Mouse (Mus musculus): ENCODE results near the gene Tpo.

Gene Tpo

DNA sequence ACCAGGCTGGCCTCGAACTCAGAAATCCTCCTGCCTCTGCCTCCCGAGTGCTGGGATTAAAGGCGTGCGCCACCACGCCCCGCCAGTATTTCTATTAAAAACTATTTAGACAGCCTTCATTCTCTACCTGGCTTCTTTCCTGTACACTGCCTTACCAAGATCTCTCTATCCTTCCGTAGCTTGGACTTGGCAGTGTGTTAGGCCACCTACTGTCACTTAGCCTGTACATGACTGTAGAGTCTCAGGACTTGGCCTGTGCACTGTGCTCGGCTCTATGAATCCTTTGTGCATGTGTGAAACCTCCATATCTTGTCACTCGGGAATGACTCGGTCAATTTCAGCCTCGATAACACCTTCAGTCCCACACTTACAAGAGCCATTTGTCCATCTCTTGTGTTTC, 55.4 kb downstream of the Tpo start:
- no peak for DNase-seq (ENCODE audit: low spot score)

- DNase-seq (ENCODE audit: low spot score) = no peak
These were observed 56.1 kb downstream of the Tpo start for GRCm38 (mm10) chr12:30076316-30076715.

- no peak for DNase-seq (ENCODE audit: low spot score)
These were observed 63.1 kb downstream of the Tpo start for GRCm38 (mm10) chr12:30069321-30069720.

- DNase-seq (ENCODE audit: low spot score) = no peak
These were observed 64.6 kb downstream of the Tpo start for GRCm38 (mm10) chr12:30067806-30068205.

DNA sequence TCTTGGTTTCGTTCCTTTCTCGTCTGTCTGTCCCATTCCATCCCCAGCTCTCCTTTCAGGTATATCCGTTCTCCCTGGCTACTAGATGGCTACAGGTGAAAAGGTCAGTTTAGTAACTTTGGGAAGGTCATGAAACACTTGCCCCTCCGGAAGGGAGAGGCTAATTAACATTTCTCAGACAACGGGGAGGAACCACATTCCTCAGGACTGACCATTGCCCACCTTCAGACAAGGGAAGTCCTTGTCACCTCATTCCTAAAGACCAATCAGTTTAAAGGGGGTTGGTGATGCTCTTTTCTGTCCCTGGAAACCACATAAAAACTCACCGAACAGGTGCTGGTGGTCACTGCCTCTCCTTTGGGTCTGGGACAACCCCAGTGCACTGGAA, 70.3 kb downstream of the Tpo start:
- DNase-seq (ENCODE audit: low spot score) = no peak

- DNase-seq (ENCODE audit: low spot score) = no peak
These were observed 70.8 kb downstream of the Tpo start for GRCm38 (mm10) chr12:30061503-30062117.

DNA sequence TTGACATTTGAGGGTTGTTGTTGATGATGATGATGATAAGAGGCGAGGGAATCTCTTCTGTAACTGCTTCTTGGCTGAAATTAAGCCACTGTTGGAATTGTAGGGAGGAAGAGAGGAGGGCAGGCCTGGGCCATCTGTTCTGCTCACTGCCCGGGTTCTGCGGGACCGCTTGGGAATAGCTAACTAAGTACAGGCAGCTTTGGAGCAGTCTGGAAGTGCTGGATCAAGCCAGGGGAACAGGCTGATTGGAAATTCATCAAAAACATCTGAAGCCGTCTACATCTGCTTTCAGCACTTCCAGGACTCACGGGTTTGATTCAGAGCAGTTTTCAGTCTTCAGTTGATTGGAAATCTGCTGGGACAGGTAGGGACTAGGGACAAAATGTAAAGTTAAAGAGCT, 74.4 kb downstream of the Tpo start:
- DNase-seq (ENCODE audit: low spot score) = no peak

DNA sequence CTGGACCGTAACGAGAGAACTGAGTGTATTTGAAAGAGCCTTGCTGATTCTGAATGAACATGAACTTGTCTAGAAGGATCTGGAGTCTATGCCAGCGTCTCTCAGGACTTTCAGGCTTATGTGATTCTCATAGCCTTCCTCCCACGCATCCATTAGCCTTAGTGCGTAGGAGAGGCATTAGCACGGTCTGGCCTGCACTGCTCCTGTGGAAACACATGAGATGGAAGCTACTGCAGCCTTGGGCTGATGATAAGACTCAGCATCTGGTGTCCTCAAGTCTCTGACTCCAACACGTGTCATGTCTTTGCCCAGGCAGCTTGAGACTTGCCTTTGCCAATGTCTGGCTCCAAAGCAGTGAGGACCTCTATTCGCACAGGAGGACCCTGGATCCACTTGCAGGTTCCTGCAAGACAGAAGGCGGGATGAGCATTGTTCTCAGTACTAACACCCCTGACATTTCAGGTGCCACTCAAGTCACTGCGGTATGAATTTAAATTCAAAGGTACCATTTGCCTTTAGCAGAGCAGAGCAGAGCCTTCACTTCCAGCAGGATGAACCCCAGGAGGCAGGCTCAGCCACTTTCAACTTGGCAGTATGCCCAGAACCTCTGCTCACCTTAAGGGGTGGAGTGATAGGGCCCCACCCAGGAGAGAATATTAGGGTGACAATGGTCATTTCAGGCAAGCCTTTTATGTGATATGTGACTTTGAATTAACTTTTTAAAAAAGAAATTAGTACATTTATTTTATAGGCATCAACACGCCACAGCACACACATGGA, 77.5 kb downstream of the Tpo start:
- DNase-seq (ENCODE audit: low spot score) = no peak

GRCm38 (mm10) chr12:30050235-30050634, 82.2 kb downstream of the Tpo start:
- peak; percentile 69 for DNase-seq (ENCODE audit: low spot score)

DNA sequence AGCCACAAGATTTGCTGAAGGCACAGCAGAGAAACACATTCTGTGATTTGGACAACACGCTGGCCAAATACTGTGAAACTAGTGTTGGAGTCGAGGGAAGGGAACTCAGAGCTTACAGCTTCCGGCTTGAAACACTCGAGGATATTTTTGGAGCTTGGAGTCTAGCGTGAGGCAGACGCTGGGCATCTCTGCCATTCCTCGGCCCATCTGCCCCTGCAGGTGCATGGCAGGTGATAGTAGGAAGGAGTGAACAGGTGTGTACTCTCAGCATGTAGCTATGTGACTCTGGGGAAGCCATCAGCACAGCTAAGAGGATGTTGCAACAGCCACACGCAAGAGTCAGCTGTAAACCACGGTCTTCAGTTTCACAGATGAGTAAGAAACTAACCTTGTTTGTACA, 82.6 kb downstream of the Tpo start:
- no peak for DNase-seq (ENCODE audit: low spot score)

- DNase-seq (ENCODE audit: low spot score) = no peak
These were observed 83.6 kb downstream of the Tpo start for GRCm38 (mm10) chr12:30048848-30049247.

DNA sequence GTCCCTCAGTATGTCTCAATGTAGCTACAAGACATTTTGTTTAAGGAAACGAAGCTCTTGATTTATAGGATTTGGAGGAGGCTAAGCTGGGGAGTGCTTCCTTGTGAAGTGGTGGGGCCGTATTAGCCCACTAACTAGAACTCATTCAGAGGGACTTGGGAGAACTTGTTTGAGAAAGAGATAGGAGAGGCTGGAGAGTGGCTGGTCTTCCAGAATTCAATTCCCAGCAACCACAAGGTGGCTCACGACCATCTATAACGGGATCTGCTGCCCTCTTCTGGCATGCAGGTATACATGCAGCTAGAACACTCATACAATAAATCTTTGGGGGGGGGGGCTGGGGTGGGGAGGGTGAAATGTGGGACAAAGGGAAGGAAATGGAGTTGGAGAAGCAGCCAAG, 92.3 kb downstream of the Tpo start:
- DNase-seq (ENCODE audit: low spot score) = peak; percentile 40

DNA sequence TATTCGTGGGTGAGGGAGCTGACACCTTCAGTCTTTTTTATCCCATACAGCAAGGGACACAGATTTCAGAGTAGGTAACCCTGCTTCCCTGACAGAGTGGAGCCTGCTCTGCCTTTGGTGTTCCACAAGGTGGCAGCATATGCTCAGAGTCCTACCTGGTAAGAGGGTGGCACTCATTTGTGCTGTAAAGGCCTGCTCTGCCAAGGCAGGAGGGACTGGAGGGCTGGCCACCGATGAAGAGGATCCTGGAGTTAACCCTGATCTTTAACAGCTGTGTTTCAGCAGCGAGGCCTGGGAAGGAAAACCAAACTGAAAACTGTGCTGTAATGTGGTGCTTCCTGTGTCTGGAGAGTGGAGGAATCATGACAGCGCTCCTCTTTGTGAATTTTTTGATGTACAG, 92.9 kb downstream of the Tpo start:
- DNase-seq (ENCODE audit: low spot score) = peak; percentile 53

DNA sequence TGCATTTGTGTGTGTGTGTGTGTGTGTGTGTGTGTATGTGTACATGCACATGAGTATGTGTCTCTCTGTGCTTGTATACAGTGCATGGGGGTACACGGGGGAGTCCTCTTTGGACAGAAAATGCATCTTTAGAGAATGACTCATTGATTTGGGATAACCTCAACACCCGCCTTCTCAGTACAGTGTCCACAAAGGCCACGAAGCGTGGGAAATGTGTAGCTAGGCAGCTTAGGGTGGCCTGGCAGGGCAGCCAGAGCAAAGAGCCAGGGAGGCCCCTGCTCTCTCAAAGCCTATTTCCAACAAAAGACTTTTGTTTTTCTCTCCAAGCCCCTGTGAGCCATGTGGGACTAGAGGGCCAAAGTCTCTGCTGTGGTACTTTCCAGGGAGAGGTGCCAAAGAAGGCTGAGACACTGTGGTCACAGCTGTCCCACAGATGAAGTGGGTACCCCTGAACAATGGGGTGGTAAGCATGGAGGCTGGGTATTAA, 95.8 kb downstream of the Tpo start:
- DNase-seq (ENCODE audit: low spot score) = no peak

GRCm38 (mm10) chr12:30035841-30036568, 96.4 kb downstream of the Tpo start:
- DNase-seq (ENCODE audit: low spot score) = no peak

GRCm38 (mm10) chr12:30035406-30035805, 97.0 kb downstream of the Tpo start:
- no peak for DNase-seq (ENCODE audit: low spot score)

GRCm38 (mm10) chr12:30034681-30035080, 97.7 kb downstream of the Tpo start:
- no peak for DNase-seq (ENCODE audit: low spot score)

GRCm38 (mm10) chr12:30030571-30030970, 101.9 kb downstream of the Tpo start:
- DNase-seq (ENCODE audit: low spot score) = no peak

DNA sequence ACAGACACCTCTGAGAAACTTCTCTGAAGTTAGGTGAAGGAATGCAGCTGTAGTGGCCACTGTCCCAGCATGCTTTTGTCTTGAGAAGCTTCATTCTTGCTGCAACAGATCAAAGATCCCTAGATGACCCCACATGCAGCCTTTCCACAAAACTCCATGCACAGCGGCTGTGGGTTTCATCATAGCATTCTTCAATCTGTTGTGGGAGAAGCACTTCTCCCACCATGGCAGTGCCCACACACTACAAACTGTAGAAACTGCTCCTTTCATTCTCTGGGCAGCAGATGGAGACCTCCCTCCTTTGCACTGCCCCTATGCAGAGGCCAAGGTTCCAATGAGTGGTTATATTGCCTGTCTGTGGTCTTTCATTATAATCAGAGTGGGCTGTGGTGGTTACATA, 103.3 kb downstream of the Tpo start:
- no peak for DNase-seq (ENCODE audit: low spot score)

DNA sequence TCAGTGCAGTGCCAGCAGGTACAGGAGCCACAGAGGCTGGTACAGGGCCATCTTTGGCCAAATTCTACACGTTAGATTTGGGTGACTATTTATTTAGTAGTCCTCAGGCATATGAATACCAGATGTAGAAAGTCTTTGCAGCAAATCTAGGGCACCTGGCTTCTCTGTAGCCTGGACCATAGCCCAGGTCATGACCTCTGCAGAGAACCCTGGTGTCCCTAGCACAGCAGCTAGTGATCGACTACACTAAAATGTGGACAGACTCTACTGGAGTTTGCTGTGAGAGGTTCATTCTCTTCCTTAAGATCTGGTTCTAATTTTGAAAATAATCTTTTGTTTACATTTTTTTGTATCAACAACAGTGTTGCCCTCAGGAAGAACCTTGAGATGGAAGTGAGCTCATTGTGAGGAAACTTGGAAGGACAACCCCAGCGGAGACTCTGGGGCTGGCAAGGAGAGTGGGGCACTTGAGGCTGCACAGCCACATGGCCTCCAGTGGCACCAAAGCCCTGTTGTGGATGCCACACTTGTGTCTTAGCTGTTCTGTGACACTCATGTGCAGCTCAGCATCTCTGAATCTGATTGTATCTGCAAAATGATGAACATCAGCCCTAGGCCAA, 104.6 kb downstream of the Tpo start:
- DNase-seq (ENCODE audit: low spot score) = no peak

DNA sequence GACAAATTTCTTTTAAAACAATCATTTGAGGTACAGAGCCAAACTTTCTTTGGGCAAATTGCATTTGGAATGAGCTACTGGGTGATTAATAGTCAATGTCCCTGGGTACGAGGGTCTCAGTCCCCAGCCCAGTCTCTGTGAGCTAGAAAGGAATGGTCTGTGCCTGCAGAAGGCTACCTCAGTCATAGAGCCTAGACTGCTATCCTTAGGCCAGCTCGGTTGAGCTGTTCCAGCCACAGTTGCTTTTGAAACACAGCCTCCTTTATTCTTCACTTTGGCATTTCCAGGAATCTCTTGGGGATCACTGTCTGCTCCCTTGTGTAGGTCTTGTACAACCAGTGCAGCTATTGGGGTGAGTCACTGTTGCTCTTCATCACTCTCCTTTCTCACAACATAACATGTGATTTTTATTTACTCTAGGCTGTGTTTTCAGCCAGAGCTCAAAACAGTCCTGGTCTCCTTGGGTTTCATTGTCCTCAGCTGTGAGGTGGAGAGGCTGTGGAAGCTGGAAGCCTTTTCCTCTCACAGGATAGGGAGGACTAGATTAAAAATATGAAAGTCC, 108.1 kb downstream of the Tpo start:
- DNase-seq (ENCODE audit: low spot score) = no peak

- DNase-seq (ENCODE audit: low spot score) = no peak
These were observed 108.9 kb downstream of the Tpo start for GRCm38 (mm10) chr12:30023491-30023890.

Data from layer of hippocampus, adult 11-12 months (tissue).